Mouse (Mus musculus) neutrophil, adult 65 days (primary cell): Measurements from ENCODE around the gene Ehd3. TPM values are rescaled to one million over a fixed set of nuclear protein-coding genes. Genes with fewer than 3 reads are reported as not detected.

Experiments used
- total RNA-seq: library from RNA; stranded (reverse); gene quantifications from 2 replicates; pipeline ENCODE4 v1.2.4, GENCODE M21; 2023

Gene Ehd3
- total RNA-seq: 0.57 and 0.86 TPM in 2 replicates

DNA sequence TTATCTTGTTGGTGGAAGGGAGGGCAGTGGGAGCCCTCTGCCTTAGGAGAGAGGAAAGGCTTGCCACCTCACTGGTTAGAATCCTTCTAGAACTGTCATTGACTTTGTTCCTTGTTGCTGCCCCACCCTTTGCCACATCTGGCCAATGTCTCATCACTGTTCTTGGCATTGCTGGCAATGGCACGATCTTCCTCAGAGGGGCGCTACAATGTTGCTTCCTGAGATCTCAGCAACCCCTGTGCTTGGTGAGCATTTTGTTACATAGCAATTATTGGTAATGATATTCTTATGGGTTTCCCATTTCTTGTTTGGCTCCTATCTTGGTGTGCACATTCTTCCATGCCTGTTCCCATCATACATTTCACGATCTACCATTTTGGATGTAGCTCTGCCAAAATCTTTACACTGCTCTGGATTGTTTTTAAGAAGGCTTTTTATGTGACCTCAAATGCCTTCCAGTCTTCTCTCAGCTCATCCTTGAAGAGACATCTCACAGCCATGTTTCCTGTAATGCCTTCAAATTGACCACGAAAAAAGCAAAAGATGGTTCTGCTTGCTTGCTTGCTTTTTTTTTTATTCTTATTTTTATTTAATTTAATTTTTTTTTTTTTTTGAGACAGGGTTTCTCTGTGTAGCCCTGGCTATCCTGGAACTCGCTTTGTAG, at the start of gene Ehd3:
Gene Ehd3, plus strand, starts transcription at position 614 of the 664 bp plus-strand sequence.

Other genes starting within 250 kb of the Ehd3 start
- gene Galnt14, start 93.7 kb upstream of the Ehd3 start, total RNA-seq: not detected in 2 replicates
- gene Xdh, start 146.1 kb downstream of the Ehd3 start, total RNA-seq: 787 and 1,006 TPM in 2 replicates
- gene Srd5a2, start 243.8 kb downstream of the Ehd3 start, total RNA-seq: not detected in 2 replicates